Mouse (Mus musculus): Measurements from ENCODE around the gene Galnt2.

Gene Galnt2

GRCm38 (mm10) chr8:124231176-124231484 lies at the start of gene Galnt2:
Galnt2 (plus strand) TSS chr8:124231391.
- in situ Hi-C loops (cut with MboI): no loop called here

GRCm38 (mm10) chr8:124181751-124182150 lies 49.4 kb upstream of the Galnt2 start:
- in situ Hi-C loops (cut with MboI): no loop called here

DNA sequence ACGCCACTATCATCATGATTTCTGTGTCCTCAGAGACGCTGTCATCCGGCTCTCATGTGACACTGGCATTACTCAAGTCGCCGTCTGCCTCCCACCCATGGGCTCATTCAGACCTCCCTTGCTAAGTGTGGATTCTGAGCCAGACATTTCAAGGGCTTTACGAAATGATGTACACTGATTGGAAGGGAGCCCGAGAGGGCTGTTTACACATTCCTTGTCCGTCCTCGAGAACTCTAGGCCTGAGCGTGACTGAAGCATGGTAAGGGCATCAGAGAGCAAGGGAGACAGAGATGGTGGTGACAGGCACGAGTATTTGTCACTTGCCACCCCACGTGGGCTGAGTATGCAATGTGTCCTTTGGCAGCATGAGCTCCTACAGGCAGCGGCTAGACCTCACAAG lies 49.0 kb upstream of the Galnt2 start:
- in situ Hi-C loops (cut with MboI): no loop called here

- in situ Hi-C loops (cut with MboI): no loop called here
These were observed 47.1 kb upstream of the Galnt2 start for GRCm38 (mm10) chr8:124184078-124184477.

DNA sequence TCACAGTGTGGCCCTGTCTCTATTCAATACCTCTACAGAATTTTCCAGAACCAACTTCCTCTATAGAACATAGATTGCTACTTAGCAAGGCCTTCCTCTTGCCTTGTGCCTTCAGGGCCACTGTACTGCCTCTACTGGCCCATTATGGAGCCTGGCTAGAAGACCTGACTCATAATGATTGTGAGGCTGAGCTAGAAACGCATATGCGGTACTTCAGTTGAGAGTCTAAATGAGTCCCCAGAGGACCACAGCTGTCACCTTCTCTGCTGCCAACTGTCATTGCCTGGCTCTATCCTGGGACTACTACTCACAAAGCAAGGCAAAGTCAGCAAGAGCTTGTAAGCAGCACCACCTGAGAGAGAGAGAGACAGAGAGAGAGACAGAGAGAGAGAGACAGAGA lies 46.7 kb upstream of the Galnt2 start:
- in situ Hi-C loops (cut with MboI): no loop called here

- in situ Hi-C loops (cut with MboI): no loop called here
These were observed 46.1 kb upstream of the Galnt2 start for GRCm38 (mm10) chr8:124185081-124185480.

GRCm38 (mm10) chr8:124190388-124190787 lies 40.8 kb upstream of the Galnt2 start:
- in situ Hi-C loops (cut with MboI): no loop called here

- in situ Hi-C loops (cut with MboI): no loop called here
These were observed 38.9 kb upstream of the Galnt2 start for GRCm38 (mm10) chr8:124192242-124192641.

DNA sequence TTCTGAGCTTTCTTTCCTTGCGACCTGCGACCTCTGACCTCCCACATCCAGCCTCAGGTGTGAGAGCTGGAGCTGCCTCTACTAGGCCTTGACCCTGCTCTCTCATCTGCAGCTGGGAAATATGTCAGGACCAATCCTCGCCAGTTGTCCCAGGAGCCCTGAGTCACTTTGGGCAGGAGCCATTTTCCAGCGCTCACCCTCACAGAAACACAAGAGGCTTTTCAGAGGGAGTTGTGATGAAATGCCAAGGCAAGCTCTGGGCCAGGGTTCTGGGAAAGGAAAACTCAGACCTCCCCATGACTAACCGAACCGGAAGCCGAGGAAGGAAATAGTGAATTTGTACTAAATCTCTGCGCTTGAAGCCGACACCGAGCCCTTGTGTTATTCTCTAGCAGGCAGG lies 38.2 kb upstream of the Galnt2 start:
- in situ Hi-C loops (cut with MboI): no loop called here

GRCm38 (mm10) chr8:124193992-124194391 lies 37.2 kb upstream of the Galnt2 start:
- in situ Hi-C loops (cut with MboI): no loop called here

DNA sequence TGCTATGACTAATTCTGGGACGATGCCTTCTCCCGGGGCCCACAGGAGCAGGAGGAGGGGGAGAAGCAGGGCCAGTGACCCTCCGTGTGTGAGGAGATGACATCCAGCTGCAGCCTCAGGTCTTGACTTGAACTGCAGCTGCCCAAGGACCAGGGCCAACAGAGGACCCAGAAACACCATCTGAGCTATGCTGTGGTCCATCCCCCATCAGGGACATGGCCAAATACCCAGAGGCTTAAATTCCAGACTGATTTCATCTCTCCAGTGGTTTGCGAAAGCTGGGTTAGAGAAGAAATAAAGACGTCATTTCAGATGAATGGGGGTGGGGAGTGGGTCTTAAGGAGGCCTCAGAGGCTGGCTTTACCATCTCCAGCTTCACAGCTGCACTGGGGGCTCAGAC lies 35.0 kb upstream of the Galnt2 start:
- in situ Hi-C loops (cut with MboI): no loop called here

DNA sequence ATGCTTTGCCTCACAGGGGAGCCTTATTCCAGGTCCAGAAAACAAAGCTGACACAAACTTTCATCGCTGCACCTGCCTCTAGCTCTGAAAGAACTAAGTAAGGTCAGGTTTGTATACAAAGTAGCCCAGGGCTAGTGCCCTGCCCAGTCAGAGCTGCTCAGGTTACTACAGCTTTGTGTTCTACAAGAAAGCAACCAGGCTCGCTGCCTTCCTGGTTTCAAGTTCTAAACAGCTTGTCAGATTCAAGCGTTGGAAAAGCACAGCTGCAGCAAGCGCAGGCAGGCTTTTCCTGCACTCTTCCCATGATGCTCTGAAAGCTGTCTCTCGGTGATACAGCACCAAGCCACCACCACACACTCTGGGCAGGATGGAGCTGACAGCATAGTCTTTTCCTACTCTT lies 34.4 kb upstream of the Galnt2 start:
- in situ Hi-C loops (cut with MboI): no loop called here

DNA sequence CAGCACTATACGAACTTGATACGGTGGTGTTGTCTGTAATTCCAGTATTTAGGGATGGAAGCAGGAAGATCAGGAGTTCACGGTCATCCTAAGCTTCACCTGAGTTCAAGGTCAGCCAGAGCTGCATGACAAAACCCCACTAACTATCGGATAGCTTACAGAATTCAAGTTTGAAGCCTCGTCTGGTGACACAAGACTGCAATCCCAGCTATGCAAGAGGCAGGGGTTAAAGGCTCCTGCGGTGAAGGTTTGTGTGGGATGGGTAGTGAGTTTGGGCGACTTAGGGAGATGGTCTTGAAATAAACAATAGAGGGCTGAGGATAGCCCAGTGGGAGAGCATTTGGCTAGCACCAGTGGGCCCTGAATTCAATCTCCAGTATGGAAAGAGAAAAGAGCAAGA lies 33.0 kb upstream of the Galnt2 start:
- in situ Hi-C loops (cut with MboI): no loop called here

GRCm38 (mm10) chr8:124200400-124200799 lies 30.8 kb upstream of the Galnt2 start:
- in situ Hi-C loops (cut with MboI): no loop called here

- in situ Hi-C loops (cut with MboI): no loop called here
These were observed 29.5 kb upstream of the Galnt2 start for GRCm38 (mm10) chr8:124201706-124202105.

DNA sequence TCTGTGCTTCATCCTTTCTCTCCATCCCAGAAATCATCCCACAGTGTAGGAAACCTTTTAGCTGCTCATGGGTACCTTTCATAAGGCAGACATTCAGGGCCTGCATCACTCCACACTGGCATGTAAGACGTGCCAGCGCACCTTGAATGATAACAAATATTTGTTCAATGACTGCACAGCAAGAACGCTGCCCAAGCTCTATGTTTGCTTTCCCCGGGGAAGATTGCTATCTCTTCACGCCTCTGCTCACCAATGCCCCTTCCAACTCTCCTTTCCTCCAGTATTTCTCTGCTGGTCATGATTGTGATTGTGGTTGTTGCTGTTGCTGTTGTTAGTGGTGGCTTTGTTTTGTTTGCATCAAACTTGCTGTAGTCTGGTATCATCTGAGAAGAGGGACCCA lies 28.3 kb upstream of the Galnt2 start:
- in situ Hi-C loops (cut with MboI): no loop called here

- in situ Hi-C loops (cut with MboI): no loop called here
These were observed 27.1 kb upstream of the Galnt2 start for GRCm38 (mm10) chr8:124204001-124204601.

- in situ Hi-C loops (cut with MboI): no loop called here
These were observed 19.0 kb upstream of the Galnt2 start for GRCm38 (mm10) chr8:124212148-124212547.

DNA sequence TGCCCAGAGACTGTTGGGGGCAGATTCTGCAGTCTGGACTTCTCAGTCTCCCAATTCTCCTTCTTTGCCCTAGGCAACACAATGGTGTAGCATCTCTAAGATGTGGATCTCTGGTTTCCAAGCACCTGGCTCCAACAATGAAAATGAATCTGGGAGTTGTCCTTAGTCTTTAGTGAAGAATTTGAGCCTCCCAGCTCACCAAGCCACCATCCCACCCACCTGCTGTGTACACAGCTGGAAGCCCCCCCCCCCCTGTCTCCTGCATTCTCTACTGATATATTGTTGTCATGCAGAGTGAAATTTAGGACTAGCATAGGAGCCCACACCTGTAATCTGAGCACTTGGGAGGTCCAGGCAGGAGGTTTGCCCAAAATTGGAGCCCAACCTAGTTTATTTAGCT lies 14.2 kb upstream of the Galnt2 start:
- in situ Hi-C loops (cut with MboI): no loop called here

GRCm38 (mm10) chr8:124229883-124230282 lies 1.3 kb upstream of the Galnt2 start:
- in situ Hi-C loops (cut with MboI): no loop called here

- in situ Hi-C loops (cut with MboI): no loop called here
These were observed 555 bp upstream of the Galnt2 start for GRCm38 (mm10) chr8:124230496-124231175.

- in situ Hi-C loops (cut with MboI): no loop called here
These were observed 491 bp downstream of the Galnt2 start for GRCm38 (mm10) chr8:124231485-124232279.

- in situ Hi-C loops (cut with MboI): no loop called here
These were observed 1.0 kb downstream of the Galnt2 start for GRCm38 (mm10) chr8:124232280-124232600.
